Mouse (Mus musculus) kidney, postnatal 36 days (tissue): Measurements from ENCODE around the gene Lcn10.
A peak's percentile ranks its signal among the peaks of the same experiment; 100 is the strongest.
"Not testable (repeated sequence)": the region's sequence is repeated elsewhere in the genome, so short reads cannot be mapped to it uniquely, and the experiment has no call there.

Experiments used
- DNase-seq, 2 experiments: peaks; one replicate each; pipeline ENCODE4 v3.0.0; 2021 to 2022; ENCODE audit warnings: mixed read lengths in 2 of 2

Gene Lcn10

GRCm38 (mm10) chr2:25706643-25707481, 24.3 kb downstream of the Lcn10 start, which contains the start of gene Bmyc:
Gene Bmyc, plus strand, starts transcription at chr2:25706739.
- DNase-seq, result peak; percentile 63 to 80

GRCm38 (mm10) chr2:25708121-25708520, 25.6 kb downstream of the Lcn10 start:
- peak; percentile 9 to 56 for DNase-seq

DNA sequence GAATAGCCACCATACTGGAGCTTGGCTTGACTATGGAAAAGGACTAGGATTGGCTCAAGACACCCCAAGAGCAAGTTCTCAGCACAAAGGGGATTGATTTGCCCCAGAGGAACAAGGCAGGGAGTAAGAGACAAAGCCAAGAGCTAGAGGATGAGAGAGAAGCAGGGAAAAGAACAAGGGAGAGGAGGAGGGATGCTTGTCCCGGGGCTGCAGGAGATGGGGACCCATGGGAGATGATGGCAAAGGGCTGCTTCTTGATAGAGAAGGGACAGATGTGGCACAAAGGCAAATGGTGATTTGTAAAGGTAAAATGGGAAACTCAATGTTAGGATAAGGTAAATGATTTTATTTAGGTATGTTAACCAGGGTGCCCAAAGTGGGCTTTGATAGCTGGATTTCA, 26.5 kb downstream of the Lcn10 start:
- DNase-seq, result not testable (repeated sequence)

GRCm38 (mm10) chr2:25709791-25710190, 27.3 kb downstream of the Lcn10 start:
- DNase-seq, result not testable (repeated sequence)

DNA sequence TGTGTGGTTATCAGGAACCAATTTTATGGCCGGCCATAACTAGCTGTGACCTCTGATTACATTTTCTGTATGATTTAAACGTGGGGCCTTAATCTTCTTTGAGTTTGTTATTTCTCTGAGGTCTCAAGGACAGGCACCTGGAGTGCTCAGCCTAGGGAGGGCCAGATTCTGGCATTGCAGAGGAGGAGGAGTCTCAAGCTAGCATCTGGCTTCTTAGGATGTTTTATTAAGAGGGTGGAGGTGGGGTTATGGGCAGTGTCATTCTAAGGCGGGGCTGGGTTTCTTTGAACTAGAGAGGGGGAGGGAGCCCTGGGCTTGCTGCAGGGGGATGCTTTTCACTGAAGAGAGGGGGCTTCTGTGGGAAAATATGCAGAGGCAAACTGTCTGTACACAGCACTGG, 29.1 kb downstream of the Lcn10 start:
- DNase-seq, result not testable (repeated sequence)

DNA sequence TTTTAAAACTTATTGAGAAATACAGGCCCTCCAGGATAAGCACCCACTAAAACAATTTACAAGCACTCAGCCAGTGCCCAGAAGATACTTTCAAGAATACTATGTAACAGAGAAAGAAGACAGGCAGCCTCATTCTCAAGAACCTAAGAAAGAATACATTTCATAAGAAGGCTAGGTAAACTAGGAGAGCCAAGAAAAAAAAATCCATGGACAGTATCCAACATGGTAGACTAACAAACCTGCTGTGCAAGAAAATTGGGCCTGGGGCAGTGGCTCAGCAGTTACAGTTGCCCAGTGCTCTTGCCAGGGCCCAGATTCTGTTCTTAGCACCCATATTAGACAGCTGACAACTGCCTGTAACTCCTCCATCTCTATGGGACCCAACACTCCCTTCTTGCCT, 34.7 kb downstream of the Lcn10 start:
- no peak for DNase-seq

DNA sequence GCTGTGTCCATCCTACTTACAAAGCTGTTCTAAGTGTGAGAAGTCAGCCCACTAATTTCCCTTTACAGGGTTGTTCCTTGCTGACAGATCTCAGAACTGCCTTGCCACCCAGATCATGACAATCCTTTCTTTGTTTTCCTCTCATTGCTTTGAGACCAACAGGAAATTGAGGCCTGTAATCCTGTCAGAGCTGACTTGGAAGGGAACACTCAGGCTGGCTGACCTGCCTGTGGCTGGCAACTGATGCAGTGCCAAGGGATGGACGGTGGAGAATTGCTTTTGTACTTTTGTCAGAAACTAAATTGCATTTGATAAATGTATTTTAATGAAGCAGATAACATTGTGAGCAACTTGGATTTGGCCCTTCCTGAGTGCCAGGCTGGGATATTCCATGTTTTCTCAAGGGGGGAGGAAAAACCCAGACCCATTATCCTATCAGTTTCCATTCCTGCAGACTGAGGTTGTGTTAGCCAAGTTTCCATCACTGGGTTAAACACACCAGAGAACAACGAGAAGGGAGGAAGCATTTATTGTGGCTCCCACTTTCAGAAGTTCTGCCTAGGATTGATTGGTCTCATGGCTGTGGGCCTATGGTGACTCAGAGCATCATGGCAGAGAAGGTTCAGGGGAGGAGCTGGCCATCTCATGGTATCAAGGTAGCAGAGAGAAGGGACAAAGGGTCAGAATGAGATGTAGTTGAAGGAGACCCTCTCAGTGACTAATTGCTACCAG, 50.8 kb downstream of the Lcn10 start:
- DNase-seq, result no peak
